Comparison of ENCODE assay signal across 32 mouse cellular contexts in genomic region chr5:110291649-110292048, GRCm38 (mm10). TPM values are rescaled to one million over a fixed set of nuclear protein-coding genes. Genes with fewer than 3 reads are reported as not detected.
"Had no signal": no experiment of that assay in that cellular context is flagged by ENCODE, and none has a peak within 500 bp of the region (broad histone marks: within the 10 kb centered on the region; RNA-seq: fewer than 3 reads in every experiment).

No protein-coding gene starts in this region.

- DNase-seq: kidney, adult 11 months; kidney, adult 8-10 months; kidney, postnatal 14 days; kidney, postnatal 4 days; lung, adult 2 months; lung, postnatal 14 days; lung, postnatal 4 days; retina, postnatal 1 day; thymus, adult 2 months; thymus, postnatal 14 days; thymus, postnatal 4 days had no signal

- H3K9me3 ChIP-seq: intestine, embryonic 15.5 days; limb, embryonic 10.5 days; limb, embryonic 13.5 days; midbrain, embryonic 10.5 days; midbrain, embryonic 13.5 days; neural tube, embryonic 13.5 days had no signal

- H3K4me3 ChIP-seq: intestine, embryonic 15.5 days; limb, embryonic 10.5 days; limb, embryonic 13.5 days; midbrain, embryonic 10.5 days; midbrain, embryonic 13.5 days; myocyte; neural tube, embryonic 13.5 days had no signal

- H3K4me2 ChIP-seq: intestine, embryonic 15.5 days; limb, embryonic 13.5 days; midbrain, embryonic 13.5 days; neural tube, embryonic 13.5 days had no signal

- ATAC-seq: intestine, embryonic 15.5 days; midbrain, embryonic 13.5 days; midbrain, embryonic 16.5 days had no signal

- H3K9ac ChIP-seq: intestine, embryonic 15.5 days; limb, embryonic 13.5 days; midbrain, embryonic 13.5 days; neural tube, embryonic 13.5 days had no signal

- H3K27me3 ChIP-seq: intestine, embryonic 15.5 days; limb, embryonic 13.5 days; midbrain, embryonic 13.5 days; neural tube, embryonic 13.5 days had no signal

- H3K27ac ChIP-seq: intestine, embryonic 15.5 days; limb, embryonic 10.5 days; limb, embryonic 13.5 days; midbrain, embryonic 10.5 days; midbrain, embryonic 13.5 days; neural tube, embryonic 13.5 days; stomach, postnatal 0 days had no signal

RNA-seq across cellular contexts. Expression of gene P2rx2, which starts 51.4 kb away (rescaled TPM):
- total RNA-seq: layer of hippocampus, adult 18-20 months; liver, adult 2 months; monocyte, adult 5-6 weeks; neutrophil, adult 5-6 weeks had no signal

RNA-seq across cellular contexts. Expression of gene Lrcol1, which starts 52.9 kb away (rescaled TPM):
- total RNA-seq: layer of hippocampus, adult 18-20 months; layer of hippocampus, postnatal 14 days; left cerebral cortex, adult 8-10 months; left cerebral cortex, postnatal 14 days; liver, adult 2 months; megakaryocyte, adult 5-6 weeks; monocyte, adult 5-6 weeks; neutrophil, adult 5-6 weeks had no signal
- polyA plus RNA-seq: intestine, embryonic 15.5 days; kidney, embryonic 16.5 days; limb, embryonic 10.5 days; limb, embryonic 13.5 days; liver, adult 2 months; midbrain, embryonic 10.5 days; midbrain, embryonic 13.5 days; midbrain, embryonic 16.5 days; myocyte; neural tube, embryonic 13.5 days; small intestine, adult 2 months; spleen, adult 2 months; stomach, embryonic 14.5 days; stomach, postnatal 0 days had no signal
